Mouse (Mus musculus): ENCODE data around the gene Ccdc38.

Gene Ccdc38

DNA sequence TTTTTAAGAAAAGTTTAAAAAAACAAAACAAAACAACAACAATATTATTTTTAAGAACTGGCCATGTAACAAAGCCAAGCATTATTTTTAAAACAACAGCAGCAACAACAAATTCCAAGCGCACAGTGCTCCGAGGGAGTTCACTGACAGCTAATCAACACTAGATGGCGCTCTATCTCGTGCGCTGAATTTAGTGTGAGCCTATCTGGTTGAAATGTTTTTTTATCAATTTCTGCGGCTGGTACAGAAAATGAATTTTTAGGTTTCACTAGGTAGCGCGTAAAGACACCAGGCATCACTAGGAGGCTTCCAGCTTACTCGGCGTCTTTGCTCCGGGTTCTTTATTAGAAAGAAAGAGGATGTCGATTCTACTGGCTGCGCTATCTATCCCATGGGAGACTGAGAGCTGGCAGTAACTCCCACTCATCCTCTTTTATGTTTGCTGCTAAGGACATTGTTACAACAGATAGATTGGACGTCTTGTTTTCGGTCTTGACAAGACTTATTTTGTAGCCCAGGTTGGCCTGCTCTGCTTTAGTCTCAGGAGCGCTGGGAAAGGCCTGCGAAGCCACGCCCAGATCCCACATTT, 71.1 kb downstream of the Ccdc38 start:
- peak; percentile 50 for DNase-seq

DNA sequence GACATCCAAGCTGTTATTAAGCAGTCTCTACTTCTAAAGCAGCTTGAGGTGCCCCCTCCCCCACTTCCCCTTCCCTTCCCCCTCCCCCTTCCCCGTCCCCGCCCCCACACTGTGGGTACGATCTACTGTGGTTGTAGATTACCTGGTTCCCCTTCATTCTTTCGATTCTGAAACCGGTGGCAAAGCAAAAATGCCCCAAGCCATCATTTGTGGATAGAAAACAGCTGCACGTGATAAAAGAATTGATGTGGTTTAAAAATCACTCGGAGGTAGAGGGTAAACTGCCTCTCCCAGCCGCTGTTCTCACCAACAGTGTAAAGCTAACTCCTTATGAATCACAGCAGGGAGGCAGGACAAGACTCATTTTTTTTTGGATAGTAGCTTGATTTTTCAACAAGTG, 74.4 kb downstream of the Ccdc38 start:
- no peak for DNase-seq

DNA sequence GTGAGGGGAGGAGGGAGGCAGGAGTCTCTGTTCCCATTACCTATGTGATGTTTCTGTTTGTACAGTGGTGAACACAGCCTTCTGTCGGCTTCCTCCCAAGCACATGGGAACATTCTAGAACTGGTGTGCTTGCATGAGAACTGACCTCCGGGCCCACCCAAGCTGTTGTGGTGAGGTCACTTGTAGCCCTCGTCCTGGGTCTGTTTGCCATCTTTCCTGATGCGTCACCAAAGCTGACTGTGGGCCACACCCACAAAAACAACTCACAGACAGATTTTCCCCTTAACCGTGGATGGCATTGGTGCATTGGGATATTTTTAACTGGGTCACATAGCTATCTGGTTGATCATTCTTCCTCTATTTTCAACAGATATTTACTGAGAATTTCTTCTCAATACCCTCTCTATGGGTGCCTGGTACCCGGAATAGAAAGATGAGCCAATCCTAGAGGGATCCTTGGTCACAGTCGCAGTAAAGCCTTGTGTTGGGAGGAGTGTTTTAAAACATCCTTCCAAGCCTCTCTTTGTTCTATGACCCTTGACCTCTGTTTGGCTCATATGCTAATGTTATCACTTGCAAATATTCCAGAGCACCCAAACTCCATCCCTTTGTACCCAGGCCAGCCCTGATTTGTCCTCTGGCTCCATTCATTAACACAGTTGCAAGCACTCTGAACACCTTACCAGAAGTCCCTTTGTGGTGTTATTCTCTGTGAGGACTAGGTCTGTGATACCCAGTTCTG, 80.2 kb downstream of the Ccdc38 start:
- DNase-seq: no peak

DNA sequence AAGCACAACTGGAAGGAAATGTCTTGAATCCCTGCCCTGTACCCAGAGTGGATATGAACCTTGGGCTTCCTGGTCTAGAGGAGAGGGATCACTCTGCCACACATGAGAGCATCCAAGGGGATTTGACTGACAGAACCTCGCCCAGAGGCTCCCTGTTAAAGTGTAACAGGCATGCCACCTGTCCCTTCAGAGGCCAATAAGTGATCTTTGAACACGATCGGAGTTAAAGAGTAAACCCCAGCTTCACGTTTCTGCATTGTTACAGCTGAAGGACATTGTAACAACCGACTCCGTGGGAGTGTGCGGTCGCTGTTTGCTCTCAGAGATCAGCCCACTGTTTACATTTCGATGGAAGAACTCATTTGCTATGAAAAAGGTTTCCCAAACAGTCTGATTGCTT, 83.3 kb downstream of the Ccdc38 start:
- no peak for DNase-seq

DNA sequence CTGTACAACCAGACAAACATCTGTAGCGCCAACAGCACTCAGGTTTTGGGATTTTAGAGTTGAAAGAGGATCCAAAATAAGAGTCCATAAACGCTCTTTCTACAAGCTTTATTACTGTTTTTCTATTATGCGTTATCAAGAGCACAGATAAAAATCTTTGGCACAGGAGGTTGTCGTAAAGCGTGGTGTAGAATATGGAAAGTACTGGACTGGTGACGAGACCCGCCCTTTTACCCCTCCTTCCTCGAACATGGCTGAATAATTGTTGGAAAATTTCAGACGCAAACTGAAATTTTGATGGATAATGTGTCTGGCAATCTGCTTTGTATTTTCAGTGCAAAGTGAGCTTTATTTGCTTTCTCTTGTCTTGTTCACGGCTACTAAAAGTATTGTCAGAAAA, 83.7 kb downstream of the Ccdc38 start:
- no peak for DNase-seq

DNA sequence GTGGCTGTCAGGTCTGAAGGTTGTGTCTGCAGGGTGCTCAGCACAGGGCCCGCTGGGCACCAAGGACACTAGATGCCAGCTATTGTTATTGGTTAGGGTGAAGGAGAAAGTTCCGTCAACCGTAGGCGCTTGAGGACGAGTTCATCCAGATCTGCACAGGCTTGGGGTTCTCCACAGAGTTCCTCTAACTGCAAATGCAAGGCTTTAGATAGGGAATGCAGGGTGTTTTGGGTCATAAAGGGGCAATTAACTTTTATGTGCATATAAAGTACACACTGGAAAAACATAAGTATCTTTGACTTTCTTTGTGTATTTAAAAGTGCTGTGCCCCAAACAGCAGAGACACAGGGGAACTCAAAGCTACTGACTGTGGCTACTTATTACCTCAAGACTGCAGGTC, 89.9 kb downstream of the Ccdc38 start:
- no peak for DNase-seq

DNA sequence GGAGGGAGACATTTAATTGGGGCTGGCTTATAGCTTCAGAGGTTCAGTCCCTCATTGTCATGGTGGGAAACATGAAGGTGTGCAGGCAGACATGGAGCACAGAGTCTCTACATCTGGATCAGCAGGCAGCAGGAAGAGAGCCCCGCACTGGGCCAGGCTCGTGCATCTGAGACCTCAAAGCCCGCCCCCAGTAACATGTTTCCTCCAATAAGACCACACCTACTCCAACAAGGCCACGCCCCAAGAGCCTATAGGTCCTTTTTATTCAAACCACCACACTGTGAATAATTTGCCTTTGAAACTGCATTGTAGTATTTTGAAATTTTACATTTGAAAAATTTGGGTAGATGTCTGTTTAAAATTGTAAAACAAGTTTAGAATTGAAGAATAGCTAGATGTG, 91.7 kb downstream of the Ccdc38 start:
- no peak for DNase-seq

DNA sequence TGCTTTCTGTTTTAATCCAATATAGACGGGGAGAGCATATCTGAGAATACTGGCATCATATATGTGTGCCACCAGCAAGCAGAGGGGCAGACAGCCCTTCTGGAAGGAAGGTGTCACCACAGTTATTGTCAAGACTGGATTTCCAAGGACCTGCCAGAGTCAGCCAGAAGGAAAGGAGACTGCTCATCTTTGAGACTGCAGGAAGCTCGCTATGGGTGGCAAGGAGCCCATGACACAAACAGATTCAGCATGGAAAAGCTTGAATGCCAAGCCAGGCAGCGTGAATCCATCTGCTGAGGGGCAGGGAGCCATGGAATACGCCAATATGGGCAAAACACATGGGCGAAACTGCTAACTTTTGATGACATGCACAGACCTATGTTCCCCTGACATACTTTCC, 93.1 kb downstream of the Ccdc38 start:
- DNase-seq: peak; percentile 94
